Mouse (Mus musculus): ENCODE measurements at regions not wholly inside any gene's neighbourhood (a gene's known extent, or its start where the extent isn't known, plus 50 kb on each side); places are given as distances from the start of the nearest gene placed in this dataset.

DNA sequence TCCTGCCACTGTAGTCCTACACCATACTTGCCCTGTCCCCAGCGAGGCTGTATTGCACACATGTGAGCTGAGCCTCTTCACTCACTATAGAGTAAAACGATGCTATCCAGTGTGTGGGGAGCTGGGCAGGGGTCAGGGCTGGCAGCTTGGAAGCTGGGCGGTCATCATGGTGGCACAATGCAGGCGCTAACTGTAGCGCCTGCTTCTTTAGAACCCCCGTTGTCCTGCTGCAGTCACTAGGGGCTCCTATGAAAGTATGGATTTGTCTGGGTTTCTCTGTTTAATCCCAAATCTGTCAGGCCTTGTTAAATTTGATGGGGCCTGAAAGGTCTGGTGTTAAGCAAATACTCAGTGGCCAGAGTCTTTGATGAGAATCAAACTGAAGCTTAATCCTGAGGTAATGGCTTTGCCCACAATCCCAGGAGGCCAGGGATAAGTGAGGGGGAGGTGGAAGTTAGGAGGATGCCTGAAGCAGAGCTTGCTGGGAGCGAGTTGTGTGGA is 225.8 kb upstream of the Nxpe4 start:
- TF ChIP-seq CTCF (IDR thresholded peaks at IDR 0.05; ENCODE audit: low read depth, low read length): no peak
- TF ChIP-seq POLR2A (IDR thresholded peaks at IDR 0.05; ENCODE audit: extremely low read depth, insufficient read depth, low read length): no peak

Data from liver, adult 2 months (tissue).